Mouse (Mus musculus) megakaryocyte, embryonic 14.5 days (primary cell): ENCODE measurements around the gene Npl.

Experiments used
- FLI1 ChIP-seq: IDR thresholded peaks from 2 replicates; pipeline ENCODE4 v1.6.1; 2012; ENCODE audit warnings: low read length, inconsistent platforms, mixed read lengths
- GATA1 ChIP-seq: IDR thresholded peaks from 3 replicates; pipeline ENCODE4 v1.6.1; 2012; ENCODE audit warnings: mixed read lengths, low read length, inconsistent platforms, borderline replicate concordance

DNA sequence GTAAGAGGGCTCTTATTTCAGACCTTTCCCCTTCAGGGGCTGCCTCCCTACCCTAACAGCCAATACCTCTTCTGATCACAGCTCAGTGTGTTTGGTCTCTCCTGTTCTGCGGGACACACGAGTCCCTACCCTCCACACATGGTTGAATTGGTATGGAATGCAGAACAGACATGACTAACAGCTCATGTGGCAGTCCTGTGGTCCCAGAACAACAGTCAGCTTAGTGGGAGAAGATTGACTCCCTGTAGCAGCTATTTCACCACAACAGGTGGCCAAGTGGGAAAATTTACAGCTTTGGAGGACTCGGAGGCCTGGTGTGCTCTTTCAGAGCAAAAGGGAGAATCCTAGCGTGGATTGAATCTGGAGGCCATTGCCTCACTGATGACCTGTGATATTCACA lies 6.4 kb upstream of the Npl start:
- no peak for TF ChIP-seq FLI1
- TF ChIP-seq GATA1: no peak
